Mouse (Mus musculus): ENCODE results near the gene Pde9a. TPM values are rescaled to one million over a fixed set of nuclear protein-coding genes. Genes with fewer than 3 reads are reported as not detected.

Gene Pde9a
- total RNA-seq, 1 experiment from 2014 or later = 2.6 TPM

GRCm38 (mm10) chr17:31379086-31379485 is 6.9 kb upstream of the Pde9a start:
- no peak for ATAC-seq (replicated peaks in 1 of 2; ENCODE audit: insufficient read depth in 1 of 2, low FRiP score in 2 of 2, low TSS enrichment in 1 of 2, low read depth in 1 of 2, poor library complexity in 2 of 2, severe bottlenecking in 2 of 2)

- ATAC-seq (replicated peaks in 1 of 2; ENCODE audit: insufficient read depth in 1 of 2, low FRiP score in 2 of 2, low TSS enrichment in 1 of 2, low read depth in 1 of 2, poor library complexity in 2 of 2, severe bottlenecking in 2 of 2) = no peak
These were observed 6.1 kb upstream of the Pde9a start for GRCm38 (mm10) chr17:31379863-31380262.

- no peak for ATAC-seq (replicated peaks in 1 of 2; ENCODE audit: insufficient read depth in 1 of 2, low FRiP score in 2 of 2, low TSS enrichment in 1 of 2, low read depth in 1 of 2, poor library complexity in 2 of 2, severe bottlenecking in 2 of 2)
These were observed 2.7 kb upstream of the Pde9a start for GRCm38 (mm10) chr17:31383320-31383719.

- ATAC-seq (replicated peaks in 1 of 2; ENCODE audit: insufficient read depth in 1 of 2, low FRiP score in 2 of 2, low TSS enrichment in 1 of 2, low read depth in 1 of 2, poor library complexity in 2 of 2, severe bottlenecking in 2 of 2) = no peak
These were observed 912 bp upstream of the Pde9a start for GRCm38 (mm10) chr17:31384968-31385627.

GRCm38 (mm10) chr17:31386766-31387275 is 811 bp downstream of the Pde9a start:
- ATAC-seq (replicated peaks in 1 of 2; ENCODE audit: insufficient read depth in 1 of 2, low FRiP score in 2 of 2, low TSS enrichment in 1 of 2, low read depth in 1 of 2, poor library complexity in 2 of 2, severe bottlenecking in 2 of 2) = peak in 1 of 2 experiments; percentile 8; a peak in 1 of 4 replicates

- ATAC-seq (replicated peaks in 1 of 2; ENCODE audit: insufficient read depth in 1 of 2, low FRiP score in 2 of 2, low TSS enrichment in 1 of 2, low read depth in 1 of 2, poor library complexity in 2 of 2, severe bottlenecking in 2 of 2) = no peak
These were observed 3.5 kb downstream of the Pde9a start for GRCm38 (mm10) chr17:31389432-31390050.

- no peak for ATAC-seq (replicated peaks in 1 of 2; ENCODE audit: insufficient read depth in 1 of 2, low FRiP score in 2 of 2, low TSS enrichment in 1 of 2, low read depth in 1 of 2, poor library complexity in 2 of 2, severe bottlenecking in 2 of 2)
These were observed 5.5 kb downstream of the Pde9a start for GRCm38 (mm10) chr17:31391462-31391861.

GRCm38 (mm10) chr17:31392041-31392440 is 6.0 kb downstream of the Pde9a start:
- no peak for ATAC-seq (replicated peaks in 1 of 2; ENCODE audit: insufficient read depth in 1 of 2, low FRiP score in 2 of 2, low TSS enrichment in 1 of 2, low read depth in 1 of 2, poor library complexity in 2 of 2, severe bottlenecking in 2 of 2)

GRCm38 (mm10) chr17:31393811-31394210 is 7.8 kb downstream of the Pde9a start:
- ATAC-seq (replicated peaks in 1 of 2; ENCODE audit: insufficient read depth in 1 of 2, low FRiP score in 2 of 2, low TSS enrichment in 1 of 2, low read depth in 1 of 2, poor library complexity in 2 of 2, severe bottlenecking in 2 of 2) = no peak

GRCm38 (mm10) chr17:31400294-31400693 is 14.3 kb downstream of the Pde9a start:
- ATAC-seq (replicated peaks in 1 of 2; ENCODE audit: insufficient read depth in 1 of 2, low FRiP score in 2 of 2, low TSS enrichment in 1 of 2, low read depth in 1 of 2, poor library complexity in 2 of 2, severe bottlenecking in 2 of 2) = no peak

- no peak for ATAC-seq (replicated peaks in 1 of 2; ENCODE audit: insufficient read depth in 1 of 2, low FRiP score in 2 of 2, low TSS enrichment in 1 of 2, low read depth in 1 of 2, poor library complexity in 2 of 2, severe bottlenecking in 2 of 2)
These were observed 15.2 kb downstream of the Pde9a start for GRCm38 (mm10) chr17:31401160-31401559.

GRCm38 (mm10) chr17:31402713-31403112 is 16.7 kb downstream of the Pde9a start:
- ATAC-seq (replicated peaks in 1 of 2; ENCODE audit: insufficient read depth in 1 of 2, low FRiP score in 2 of 2, low TSS enrichment in 1 of 2, low read depth in 1 of 2, poor library complexity in 2 of 2, severe bottlenecking in 2 of 2) = no peak

- no peak; a peak in 1 of 4 replicates for ATAC-seq (replicated peaks in 1 of 2; ENCODE audit: insufficient read depth in 1 of 2, low FRiP score in 2 of 2, low TSS enrichment in 1 of 2, low read depth in 1 of 2, poor library complexity in 2 of 2, severe bottlenecking in 2 of 2)
These were observed 19.8 kb downstream of the Pde9a start for GRCm38 (mm10) chr17:31405694-31406227.

- ATAC-seq (replicated peaks in 1 of 2; ENCODE audit: insufficient read depth in 1 of 2, low FRiP score in 2 of 2, low TSS enrichment in 1 of 2, low read depth in 1 of 2, poor library complexity in 2 of 2, severe bottlenecking in 2 of 2) = no peak
These were observed 23.8 kb downstream of the Pde9a start for GRCm38 (mm10) chr17:31409741-31410350.

- no peak for ATAC-seq (replicated peaks in 1 of 2; ENCODE audit: insufficient read depth in 1 of 2, low FRiP score in 2 of 2, low TSS enrichment in 1 of 2, low read depth in 1 of 2, poor library complexity in 2 of 2, severe bottlenecking in 2 of 2)
These were observed 29.2 kb downstream of the Pde9a start for GRCm38 (mm10) chr17:31415258-31415657.

GRCm38 (mm10) chr17:31418804-31419597 is 33.0 kb downstream of the Pde9a start:
- no peak for ATAC-seq (replicated peaks in 1 of 2; ENCODE audit: insufficient read depth in 1 of 2, low FRiP score in 2 of 2, low TSS enrichment in 1 of 2, low read depth in 1 of 2, poor library complexity in 2 of 2, severe bottlenecking in 2 of 2)

- no peak for ATAC-seq (replicated peaks in 1 of 2; ENCODE audit: insufficient read depth in 1 of 2, low FRiP score in 2 of 2, low TSS enrichment in 1 of 2, low read depth in 1 of 2, poor library complexity in 2 of 2, severe bottlenecking in 2 of 2)
These were observed 33.6 kb downstream of the Pde9a start for GRCm38 (mm10) chr17:31419598-31419950.

Data from hematopoietic stem cell, adult 5-6 weeks (primary cell).